ENCODE assay signal across 14 mouse cellular contexts in genomic region chr13:93388594-93389241, GRCm38 (mm10).
DNase-seq lines count a peak whose midpoint lies in the region; ATAC-seq and TF ChIP-seq lines count a peak whose summit lies in the region.
"Had no signal": no experiment of that assay in that cellular context is flagged by ENCODE, and none has a peak within 500 bp of the region (broad histone marks: within the 10 kb centered on the region; RNA-seq: fewer than 3 reads in every experiment).

No protein-coding gene starts in this region.

- H3K27ac ChIP-seq in lung, postnatal 0 days (ENCODE audit: low read length) = no peak overlapping the region
- peak overlapping the region; percentile 68 for H3K27ac ChIP-seq in limb, embryonic 10.5 days
- H3K27ac ChIP-seq: hindbrain, embryonic 13.5 days had no signal

- DNase-seq in frontal cortex, postnatal 25 days (ENCODE audit: low spot score in 2 of 2) = no peak
- DNase-seq in lung, postnatal 0 days (ENCODE audit: low spot score) = peak; percentile 26
- DNase-seq in lung, postnatal 36 days = no peak
- no peak for DNase-seq in limb, embryonic 10.5 days (ENCODE audit: low spot score)
- no peak for DNase-seq in right cerebral cortex, postnatal 10 days (ENCODE audit: low spot score in 2 of 2)
- DNase-seq in urinary bladder, adult 18-20 months (ENCODE audit: low spot score in 2 of 2) = no peak
- DNase-seq: cerebellum, adult 9-10 months; layer of hippocampus, postnatal 36 days had no signal

- no peaks in the 10 kb centered on the region for H3K4me1 ChIP-seq in lung, postnatal 0 days (ENCODE audit: insufficient read depth, low read depth, low read length)
- peaks cover 18% of the 10 kb centered on the region for H3K4me1 ChIP-seq in limb, embryonic 10.5 days
- H3K4me1 ChIP-seq: hindbrain, embryonic 13.5 days had no signal

- H3K4me2 ChIP-seq in lung, postnatal 0 days (replicated peaks; ENCODE audit: low read depth, low read length) = no peak overlapping the region; the same call in 1 of the 2 replicates
- H3K4me2 ChIP-seq: hindbrain, embryonic 13.5 days had no signal

- WGBS in lung, postnatal 0 days = 48% methylated on average over 7 of the region's 7 CpGs
- 80% methylated on average over 7 of the region's 7 CpGs for WGBS in limb, embryonic 10.5 days

- peak; percentile 72 for ATAC-seq in frontal cortex, adult (ENCODE audit: low TSS enrichment)
- ATAC-seq in lung, postnatal 0 days = peak; percentile 35; the same call in 1 of the 2 replicates
- peak; percentile 99 for ATAC-seq in megakaryocyte-erythroid progenitor cell, adult 5-6 weeks (replicated peaks; ENCODE audit: low FRiP score, low TSS enrichment, poor library complexity, severe bottlenecking)
- ATAC-seq: activated CD4-positive, CD25-positive, alpha-beta regulatory T cell, adult 4 months; forebrain, embryonic 14.5 days; midbrain, embryonic 16.5 days had no signal

- no peak overlapping the region for H3K9ac ChIP-seq in lung, postnatal 0 days (replicated peaks; ENCODE audit: low read depth)
- H3K9ac ChIP-seq: hindbrain, embryonic 13.5 days had no signal

- H3K27me3 ChIP-seq in lung, postnatal 0 days (replicated peaks; ENCODE audit: insufficient read depth, low read length) = no peaks in the 10 kb centered on the region
- no peaks in the 10 kb centered on the region for H3K27me3 ChIP-seq in limb, embryonic 10.5 days (ENCODE audit: low read depth, poor library complexity, severe bottlenecking)
- H3K27me3 ChIP-seq: hindbrain, embryonic 13.5 days had no signal

- H3K9me3 ChIP-seq in lung, postnatal 0 days (ENCODE audit: low read length) = no peaks in the 10 kb centered on the region
- H3K9me3 ChIP-seq in limb, embryonic 10.5 days (replicated peaks) = no peaks in the 10 kb centered on the region
- H3K9me3 ChIP-seq: hindbrain, embryonic 13.5 days had no signal

- H3K36me3 ChIP-seq in lung, postnatal 0 days (ENCODE audit: insufficient read depth, low read length) = no peaks in the 10 kb centered on the region
- H3K36me3 ChIP-seq in limb, embryonic 10.5 days = peaks cover 20% of the 10 kb centered on the region

- no peak for TF ChIP-seq CTCF in lung, postnatal 0 days (IDR thresholded peaks at IDR 0.05)

- no peak overlapping the region for H3K4me3 ChIP-seq in lung, postnatal 0 days (ENCODE audit: low read depth, low read length)
- H3K4me3 ChIP-seq in limb, embryonic 10.5 days = no peak overlapping the region
- H3K4me3 ChIP-seq: hindbrain, embryonic 13.5 days had no signal

- TF ChIP-seq EP300 in lung, postnatal 0 days (IDR thresholded peaks at IDR 0.05) = no peak

Comparison
In these comparisons a context has a peak if more than half of its experiments do, and no peak if none do; other contexts are left out.
1. ATAC-seq: peak in every context shown above with its lines; median percentile 99 in megakaryocyte-erythroid progenitor cell, adult 5-6 weeks; 72 in frontal cortex, adult; 35 in lung, postnatal 0 days.